Mouse (Mus musculus) lung, embryonic 16.5 days (tissue): ENCODE measurements at regions not wholly inside any gene's neighbourhood (a gene's known extent, or its start where the extent isn't known, plus 50 kb on each side); places are given as distances from the start of the nearest gene placed in this dataset.
A peak's percentile ranks its signal among the peaks of the same experiment; 100 is the strongest.

Experiments used
- ATAC-seq: fragments of 200-750 bp; cut with Nextera tagmentation; 2 replicates; pipeline ENCODE4 v1.8.0; 2017; ENCODE audit warnings: low read depth, mild to moderate bottlenecking, moderate library complexity
- H3K27ac ChIP-seq: fragments of 300-500 bp; sonication (generic); 2 replicates; pipeline ENCODE4 v1.5.1; 2014; ENCODE audit warnings: mild to moderate bottlenecking, control low read depth, low read length
- H3K27me3 ChIP-seq: fragments of 300-500 bp; sonication (generic); 2 replicates; pipeline ENCODE4 v1.6.1; 2014; ENCODE audit warnings: low read depth, low read length, mixed read lengths; ENCODE audit not compliant: control insufficient read depth, insufficient read depth
- H3K36me3 ChIP-seq: fragments of 300-500 bp; sonication (generic); 2 replicates; pipeline ENCODE4 v1.6.1; 2014; ENCODE audit warnings: low read length; ENCODE audit not compliant: control insufficient read depth, insufficient read depth
- H3K4me1 ChIP-seq: fragments of 300-500 bp; sonication (generic); replicated peaks from 2 replicates; pipeline ENCODE4 v1.6.1; 2014; ENCODE audit warnings: low read length, mixed read lengths; ENCODE audit not compliant: control insufficient read depth, insufficient read depth
- H3K4me2 ChIP-seq: fragments of 300-500 bp; sonication (generic); 2 replicates; pipeline ENCODE4 v1.6.1; 2014; ENCODE audit warnings: low read depth, low read length, control low read depth
- H3K4me3 ChIP-seq: fragments of 300-500 bp; sonication (generic); 2 replicates; pipeline ENCODE4 v1.5.1; 2014; ENCODE audit warnings: mild to moderate bottlenecking, low read length, control low read depth
- H3K9ac ChIP-seq: fragments of 300-500 bp; sonication (generic); 2 replicates; pipeline ENCODE4 v1.6.1; 2014; ENCODE audit warnings: low read length, control low read depth
- H3K9me3 ChIP-seq: fragments of 300-500 bp; sonication (generic); 2 replicates; pipeline ENCODE4 v1.6.1; 2016; ENCODE audit warnings: low read length; ENCODE audit not compliant: control insufficient read depth
- WGBS: fragments of 180-500 bp; shearing (Covaris S2); extraction: QIAGEN DNeasy Blood & Tissue Kit; methylation state at CpG from one replicate; pipeline ENCODE4 v1.1.7; 2014; 5-methylcytosine and 5-hydroxymethylcytosine counted together

DNA sequence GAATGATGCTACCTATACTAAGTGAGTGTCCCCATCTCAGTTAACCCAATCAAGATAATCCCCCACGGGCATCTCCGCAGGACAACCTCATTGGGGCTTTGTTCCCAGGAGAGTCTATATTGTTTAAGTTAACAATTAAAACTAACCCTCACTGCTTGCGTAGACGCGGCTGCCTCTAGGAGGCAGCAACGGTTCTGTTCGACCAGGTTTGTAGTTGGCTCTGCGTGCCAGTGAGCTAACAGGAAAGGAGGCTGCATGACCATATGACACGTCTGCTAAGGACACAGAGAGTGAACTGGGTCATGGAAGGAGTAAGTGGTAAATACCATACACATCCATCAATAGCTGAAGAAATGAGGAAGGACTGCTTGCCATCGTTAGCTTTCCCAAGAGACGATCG, 92.0 kb downstream of the Mis18a start:
- no peaks in the 10 kb centered on the region; the same call in 1 of the 2 replicates for H3K9me3 ChIP-seq
- WGBS: 34% methylated on average over 12 of the region's 12 CpGs

DNA sequence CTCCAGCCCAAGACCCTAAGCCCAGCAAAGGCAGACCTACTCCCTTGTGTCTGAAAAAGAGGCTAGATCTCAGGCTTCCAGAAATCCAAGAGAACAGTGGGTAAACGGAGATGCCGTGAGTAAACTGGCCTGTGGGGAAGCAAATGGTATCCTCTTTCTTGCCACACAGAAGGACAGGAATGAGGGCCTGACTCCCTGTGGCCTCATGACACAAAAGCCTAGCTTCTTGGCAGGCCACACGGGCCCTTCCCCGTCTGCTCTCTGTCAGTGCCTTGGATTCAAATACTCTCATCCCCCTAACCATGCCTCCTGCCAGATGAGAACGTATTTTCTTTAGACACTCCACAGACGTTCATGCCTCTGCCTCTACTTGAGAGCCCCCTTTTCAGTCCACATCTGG, 97.2 kb downstream of the Mis18a start:
- Histone ChIP-seq H3K4me2 (no peak overlapping the region), H3K4me3 (no peak overlapping the region), H3K27me3 (no peaks in the 10 kb centered on the region), H3K27ac (peak overlapping the region; percentile 93), H3K9me3 (no peaks in the 10 kb centered on the region; the same call in 1 of the 2 replicates), H3K36me3 (no peaks in the 10 kb centered on the region), H3K4me1 (peaks cover 33% of the 10 kb centered on the region), H3K9ac (peak overlapping the region; percentile 51)
- no peak for ATAC-seq
- WGBS: 24% methylated on average over 6 of the region's 6 CpGs

More for the DNA sequence above, 92.0 kb downstream of the Mis18a start:
- H3K36me3 ChIP-seq: no peaks in the 10 kb centered on the region
- ATAC-seq: no peak
- H3K4me2 ChIP-seq: no peak overlapping the region
- H3K27ac ChIP-seq: no peak overlapping the region
- no peak overlapping the region for H3K4me3 ChIP-seq
- no peaks in the 10 kb centered on the region for H3K27me3 ChIP-seq
- no peak overlapping the region for H3K9ac ChIP-seq
- H3K4me1 ChIP-seq: 0 out of 2 replicates have a peak, but pooled peaks cover 1% of the 10 kb centered on the region

DNA sequence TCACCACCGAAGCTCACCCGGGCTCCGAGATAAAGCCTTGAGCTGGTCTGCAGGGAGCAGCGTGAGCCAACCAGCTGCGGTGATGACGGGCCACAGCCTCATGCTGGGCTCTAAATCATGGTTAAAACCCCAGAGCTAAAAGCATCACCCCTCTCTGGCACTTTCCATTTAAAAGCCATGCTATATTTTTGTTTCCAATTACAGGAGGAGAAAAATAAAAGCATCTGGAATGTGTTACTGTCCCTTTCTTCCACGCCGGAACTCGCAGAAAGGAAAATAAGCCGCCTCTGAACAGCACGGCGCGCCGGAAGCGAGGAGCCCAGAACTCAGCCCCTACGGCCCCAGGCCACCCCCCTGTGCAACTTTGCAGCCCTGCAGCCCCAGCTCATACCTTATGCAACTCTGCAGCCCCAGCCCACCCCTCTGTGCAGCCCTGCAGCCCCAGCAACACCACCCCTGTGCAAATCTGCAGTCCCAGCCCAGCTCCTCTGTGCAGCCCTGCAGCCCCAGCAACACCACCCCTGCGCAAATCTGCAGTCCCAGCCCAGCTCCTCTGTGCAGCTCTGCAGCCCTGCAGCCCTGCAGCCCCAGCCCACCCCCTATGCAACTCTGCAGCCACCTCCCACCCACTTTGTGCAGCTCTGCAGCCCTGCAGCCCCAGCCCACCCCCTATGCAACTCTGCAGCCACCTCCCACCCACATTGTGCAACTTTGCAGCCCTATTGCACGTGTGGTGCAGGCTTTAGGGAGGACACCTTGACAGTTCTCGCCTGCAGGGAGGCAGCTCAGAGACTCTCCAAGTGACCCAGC, 97.9 kb downstream of the Mis18a start:
- H3K9me3 ChIP-seq: no peaks in the 10 kb centered on the region; the same call in 1 of the 2 replicates
- peak; percentile 26 for ATAC-seq
- H3K4me3 ChIP-seq: no peak overlapping the region
- peaks cover 39% of the 10 kb centered on the region for H3K4me1 ChIP-seq
- WGBS: 34% methylated on average over 19 of the region's 19 CpGs
- peak overlapping the region; percentile 51 for H3K9ac ChIP-seq
- peak overlapping the region; percentile 13; the same call in 1 of the 2 replicates for H3K4me2 ChIP-seq
- H3K27me3 ChIP-seq: no peaks in the 10 kb centered on the region
- H3K27ac ChIP-seq: peak overlapping the region; percentile 93
- H3K36me3 ChIP-seq: no peaks in the 10 kb centered on the region

DNA sequence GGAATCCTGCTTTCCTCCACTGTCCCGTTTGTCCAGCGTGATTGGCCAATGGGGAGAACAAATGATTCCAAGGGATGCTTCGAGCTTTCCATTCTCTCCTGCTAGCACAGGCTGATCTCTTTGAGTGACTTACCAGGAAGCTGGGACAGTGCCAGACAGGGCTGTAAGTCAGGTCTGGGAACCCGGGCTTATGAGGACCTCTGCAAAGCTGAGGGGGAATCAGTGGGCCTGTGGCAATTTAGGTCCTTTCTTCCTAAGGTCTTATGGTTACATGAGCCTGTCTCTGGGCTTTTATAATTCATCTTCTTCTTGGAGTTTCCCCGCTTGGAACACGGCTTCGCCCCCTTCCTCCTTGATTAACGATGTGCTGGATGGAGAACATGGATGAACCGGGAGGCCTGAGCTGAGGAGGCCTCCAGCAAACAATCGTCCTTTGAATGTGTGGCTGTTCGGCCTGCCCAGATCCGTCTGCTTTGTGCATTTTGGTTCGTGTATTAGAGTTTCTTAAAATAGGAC, 98.5 kb downstream of the Mis18a start:
- Histone ChIP-seq H3K36me3 (no peaks in the 10 kb centered on the region), H3K4me3 (no peak overlapping the region), H3K4me1 (peaks cover 42% of the 10 kb centered on the region), H3K27ac (peak overlapping the region; percentile 93), H3K9me3 (no peaks in the 10 kb centered on the region; the same call in 1 of the 2 replicates), H3K9ac (0 out of 2 replicates have a peak overlapping the region, but pooled peaks have one; percentile 21), H3K27me3 (no peaks in the 10 kb centered on the region), H3K4me2 (no peak overlapping the region)
- WGBS: 31% methylated on average over 13 of the region's 13 CpGs
- ATAC-seq: peak; percentile 0; the same call in 1 of the 2 replicates

DNA sequence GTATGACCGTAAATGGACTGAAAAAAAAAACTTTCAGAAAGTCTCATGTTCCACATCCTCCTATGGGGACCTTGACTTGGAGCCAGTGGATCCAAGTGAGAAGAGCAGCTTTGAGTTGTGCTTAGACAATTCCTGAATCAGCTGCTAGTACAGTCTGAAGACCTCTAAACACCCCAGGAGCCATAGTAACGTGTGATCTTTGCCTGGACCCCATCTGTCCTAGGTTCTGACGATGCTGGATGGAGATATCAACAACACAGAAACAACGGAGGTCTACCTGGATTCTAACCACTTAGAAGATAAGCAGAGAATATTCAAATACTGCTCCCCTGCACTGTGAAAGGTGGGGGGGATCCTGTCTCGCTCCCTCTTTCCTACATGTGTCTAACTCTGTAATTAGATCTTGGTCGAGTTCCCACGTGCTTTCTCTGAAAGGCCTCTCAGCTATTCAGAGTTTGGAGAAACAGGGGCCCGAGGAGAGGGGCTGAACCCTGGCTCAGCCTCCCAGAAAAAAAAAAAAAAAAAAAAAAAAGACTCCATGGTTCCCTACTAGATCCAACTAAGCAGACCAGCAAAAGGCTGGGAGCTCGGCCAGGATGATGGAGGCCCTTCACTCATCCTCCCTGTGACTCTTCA, 101.1 kb downstream of the Mis18a start:
- Histone ChIP-seq H3K4me1 (peaks cover 58% of the 10 kb centered on the region), H3K27ac (peak overlapping the region; percentile 96), H3K4me3 (no peak overlapping the region), H3K4me2 (peak overlapping the region; percentile 4; the same call in 1 of the 2 replicates), H3K36me3 (no peaks in the 10 kb centered on the region), H3K9me3 (no peaks in the 10 kb centered on the region; the same call in 1 of the 2 replicates), H3K27me3 (no peaks in the 10 kb centered on the region), H3K9ac (peak overlapping the region; percentile 21; the same call in 1 of the 2 replicates)
- WGBS: 25% methylated on average over 9 of the region's 9 CpGs
- no peak; the same call in 1 of the 2 replicates for ATAC-seq

DNA sequence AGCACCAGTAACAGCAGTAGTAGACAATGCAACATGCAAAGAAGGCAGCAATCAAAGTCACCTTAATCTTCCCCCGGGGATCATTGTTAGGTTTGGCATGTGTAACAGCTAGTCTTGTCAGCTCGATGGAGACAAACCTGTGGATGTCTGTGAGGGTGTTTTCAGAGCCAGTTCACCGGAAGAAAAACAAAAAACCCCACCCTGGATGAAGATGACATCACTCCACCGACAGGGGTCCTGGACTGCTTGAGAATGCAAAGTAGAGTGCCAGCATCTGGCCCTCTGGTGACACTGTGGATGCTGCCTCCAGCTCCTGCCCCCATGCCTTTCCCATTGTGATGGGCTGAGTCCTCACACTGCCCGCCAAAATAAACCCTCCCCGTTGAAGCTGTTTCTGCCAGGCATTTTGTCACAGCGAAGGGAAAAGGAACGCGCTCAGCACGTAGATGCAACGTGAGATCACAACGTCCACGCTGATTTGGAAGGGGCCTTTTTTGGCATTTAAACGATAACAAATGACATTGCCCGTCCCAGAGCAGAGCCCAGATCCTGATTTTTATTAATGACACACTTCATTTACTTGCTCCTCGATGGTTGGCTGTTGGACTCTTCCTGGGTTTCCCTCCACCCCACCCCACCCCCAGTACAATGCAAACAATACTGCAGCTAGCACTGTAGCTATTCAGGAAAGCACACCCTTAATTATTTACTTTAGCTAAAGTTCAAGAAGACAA, 101.7 kb downstream of the Mis18a start:
- Histone ChIP-seq H3K36me3 (no peaks in the 10 kb centered on the region), H3K4me1 (peaks cover 61% of the 10 kb centered on the region), H3K27ac (peak overlapping the region; percentile 96), H3K4me3 (no peak overlapping the region), H3K9ac (no peak overlapping the region; the same call in 1 of the 2 replicates), H3K4me2 (peak overlapping the region; percentile 4; the same call in 1 of the 2 replicates), H3K27me3 (no peaks in the 10 kb centered on the region), H3K9me3 (no peaks in the 10 kb centered on the region; the same call in 1 of the 2 replicates)
- peak; percentile 78 for ATAC-seq
- 22% methylated on average over 16 of the region's 16 CpGs for WGBS

DNA sequence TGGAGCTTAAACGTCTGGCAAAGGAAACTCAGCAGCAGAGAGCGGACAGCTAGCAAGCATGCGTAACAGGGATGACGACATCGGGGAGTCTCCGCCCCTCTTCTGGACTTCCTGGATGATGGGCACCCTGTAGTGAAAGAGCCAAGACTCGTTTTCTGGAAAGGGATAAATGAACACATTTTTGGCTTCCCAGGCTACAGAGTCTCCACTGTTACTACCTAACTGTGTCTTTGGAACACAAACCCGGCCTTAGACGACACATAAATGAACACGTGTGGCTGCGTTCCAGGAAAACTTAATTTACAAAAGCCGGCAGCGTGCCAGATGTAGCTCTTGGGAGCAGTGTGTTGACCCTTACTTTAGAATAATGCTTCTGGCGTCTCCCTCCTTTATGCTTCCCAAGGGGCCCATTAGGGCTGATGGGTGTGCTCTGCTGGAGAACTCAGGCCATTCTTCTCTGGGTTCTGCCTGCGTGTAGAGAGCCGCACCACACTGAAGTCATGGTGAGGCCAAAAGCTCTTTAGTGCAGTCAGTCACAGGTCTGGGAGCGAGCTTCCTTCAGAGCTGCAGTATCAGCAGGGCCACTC, 103.1 kb downstream of the Mis18a start:
- Histone ChIP-seq H3K9me3 (no peaks in the 10 kb centered on the region; the same call in 1 of the 2 replicates), H3K36me3 (no peaks in the 10 kb centered on the region), H3K27ac (peak overlapping the region; percentile 96), H3K9ac (peak overlapping the region; percentile 8; the same call in 1 of the 2 replicates), H3K4me1 (peaks cover 62% of the 10 kb centered on the region), H3K27me3 (no peaks in the 10 kb centered on the region), H3K4me3 (peak overlapping the region; percentile 22), H3K4me2 (peak overlapping the region; percentile 33)
- ATAC-seq: peak; percentile 55
- 29% methylated on average over 17 of the region's 17 CpGs for WGBS

DNA sequence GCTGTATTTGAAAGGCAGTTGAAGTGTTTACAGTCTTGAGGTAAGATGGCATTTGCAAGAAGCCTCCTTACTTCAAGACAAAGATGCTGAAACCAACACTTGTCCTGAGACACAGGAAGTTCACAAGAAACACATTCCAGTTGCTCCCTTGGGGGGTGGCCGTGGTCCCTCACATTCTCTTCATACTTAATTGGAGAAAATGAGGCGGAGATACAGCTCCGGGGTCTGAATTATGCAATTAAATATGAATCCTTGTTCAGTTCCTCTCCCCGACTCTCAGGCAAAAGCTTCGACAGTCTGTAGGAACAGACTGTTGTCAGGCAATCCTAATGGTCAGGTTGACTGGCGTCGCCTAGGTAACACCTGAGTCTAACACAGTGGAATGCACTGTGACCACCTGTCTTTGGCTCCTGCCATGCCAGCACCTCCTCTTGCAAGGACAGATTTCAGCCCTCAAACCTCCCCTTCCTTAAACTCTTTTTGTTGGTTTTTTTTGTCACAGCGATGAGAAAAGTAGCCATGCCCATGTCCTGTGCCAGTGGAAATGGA, 104.5 kb downstream of the Mis18a start:
- no peak for ATAC-seq
- H3K4me3 ChIP-seq: no peak overlapping the region
- peak overlapping the region; percentile 96 for H3K27ac ChIP-seq
- no peaks in the 10 kb centered on the region for H3K36me3 ChIP-seq
- H3K9ac ChIP-seq: no peak overlapping the region
- H3K27me3 ChIP-seq: no peaks in the 10 kb centered on the region
- WGBS: 52% methylated on average over 8 of the region's 8 CpGs
- peaks cover 55% of the 10 kb centered on the region for H3K4me1 ChIP-seq
- H3K9me3 ChIP-seq: no peaks in the 10 kb centered on the region; the same call in 1 of the 2 replicates
- no peak overlapping the region for H3K4me2 ChIP-seq
